Mouse (Mus musculus) liver (tissue): ENCODE results near the gene Clec1a.
A peak's percentile ranks its signal among the peaks of the same experiment; 100 is the strongest.

Experiments
- DNase-seq: peaks from one replicate; pipeline ENCODE4 v3.0.0-alpha.2; 2020; ENCODE audit warnings: mixed read lengths

Gene Clec1a

GRCm38 (mm10) chr6:129403391-129403790 is 48.4 kb downstream of the Clec1a start:
- no peak for DNase-seq

- no peak for DNase-seq
Measured at GRCm38 (mm10) chr6:129402404-129402803, 49.4 kb downstream of the Clec1a start.

- DNase-seq = peak; percentile 10
Measured at GRCm38 (mm10) chr6:129399945-129400344, 51.9 kb downstream of the Clec1a start.

GRCm38 (mm10) chr6:129396997-129397396 is 54.8 kb downstream of the Clec1a start, which contains the start of gene Clec1b:
TSS of gene Clec1b (plus strand) at chr6:129397297.
- DNase-seq = no peak

- no peak for DNase-seq
Measured at GRCm38 (mm10) chr6:129393732-129394131, 58.1 kb downstream of the Clec1a start.

GRCm38 (mm10) chr6:129393087-129393720 is 58.6 kb downstream of the Clec1a start:
- DNase-seq = no peak

GRCm38 (mm10) chr6:129385774-129386173 is 66.0 kb downstream of the Clec1a start, which contains the start of gene Clec12b:
TSS of gene Clec12b (minus strand) at chr6:129385874.
- DNase-seq = no peak

- DNase-seq = no peak
Measured at GRCm38 (mm10) chr6:129385000-129385399, 66.8 kb downstream of the Clec1a start.

GRCm38 (mm10) chr6:129383466-129383865 is 68.3 kb downstream of the Clec1a start:
- no peak for DNase-seq

GRCm38 (mm10) chr6:129381736-129382135 is 70.1 kb downstream of the Clec1a start:
- DNase-seq = no peak

GRCm38 (mm10) chr6:129380454-129380853 is 71.3 kb downstream of the Clec1a start:
- no peak for DNase-seq

- no peak for DNase-seq
Measured at GRCm38 (mm10) chr6:129374937-129375471, 76.8 kb downstream of the Clec1a start.
